Mouse (Mus musculus) retina, adult 2 months (tissue): ENCODE measurements around the gene Cpne4.

Experiments used
- DNase-seq: peaks from one replicate; pipeline ENCODE4 v3.0.0-alpha.2; 2012; ENCODE audit warnings: low read depth, low spot score

Gene Cpne4

DNA sequence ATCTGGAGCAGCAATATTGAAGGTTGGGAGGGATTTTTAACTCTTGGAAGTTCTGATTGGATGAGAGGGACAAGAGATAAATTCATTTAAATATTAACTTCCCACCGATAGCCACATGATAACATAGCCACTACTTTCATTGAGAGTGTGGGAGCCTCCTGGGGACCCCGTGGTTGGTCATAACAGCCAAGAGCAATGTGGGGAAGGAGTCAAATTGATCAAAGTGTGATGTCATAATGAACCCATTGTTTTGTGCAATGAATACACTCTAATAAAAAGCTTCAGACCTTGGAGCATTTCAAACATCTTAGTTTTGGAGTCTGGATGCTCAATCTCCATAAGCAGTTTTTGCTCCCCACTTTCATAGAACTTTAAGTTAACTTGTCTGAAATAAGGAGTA lies at the start of gene Cpne4:
TSS of gene Cpne4 (plus strand) at position 301 of the 400 bp plus-strand sequence.
- DNase-seq, result no peak

DNA sequence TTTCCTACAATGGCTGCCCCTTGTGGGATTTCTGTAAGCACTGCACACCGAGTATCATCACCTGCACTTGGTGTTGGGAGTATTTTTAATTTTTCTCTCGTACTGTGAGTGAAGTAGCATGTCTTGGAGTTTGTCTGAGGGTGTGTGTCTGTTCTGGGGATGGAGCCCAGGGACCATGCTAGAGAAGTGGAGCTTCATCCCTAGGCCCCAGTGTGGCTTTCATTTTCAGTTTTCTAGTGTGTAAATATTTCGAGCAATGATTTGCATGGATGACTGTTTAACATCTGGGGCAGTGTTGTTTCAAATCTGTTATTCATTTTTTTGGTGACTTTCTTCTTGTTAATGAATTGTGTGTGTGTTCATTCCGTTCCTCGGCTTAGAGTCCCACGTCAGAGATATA lies 31.9 kb upstream of the Cpne4 start:
- DNase-seq, result no peak

DNA sequence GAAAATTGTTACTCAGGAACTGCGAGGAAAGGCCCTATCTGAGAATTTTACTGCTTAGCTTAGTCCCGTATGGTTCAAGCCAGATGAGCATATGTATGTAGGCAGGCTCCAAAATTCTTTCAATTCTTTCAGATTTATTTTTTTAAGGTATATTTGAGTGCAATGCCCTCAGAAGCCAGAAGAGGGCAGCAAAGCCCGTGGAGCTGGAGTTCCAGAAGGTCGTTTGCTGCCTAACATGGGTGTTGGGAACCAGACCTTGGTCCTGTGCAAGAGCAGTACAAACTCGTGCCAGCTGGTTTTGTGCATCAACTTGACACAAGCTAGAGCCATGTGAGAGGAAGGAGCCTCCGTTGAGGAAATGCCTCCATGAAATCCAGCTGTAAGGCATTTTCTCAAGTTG lies 11.6 kb upstream of the Cpne4 start:
- no peak for DNase-seq

DNA sequence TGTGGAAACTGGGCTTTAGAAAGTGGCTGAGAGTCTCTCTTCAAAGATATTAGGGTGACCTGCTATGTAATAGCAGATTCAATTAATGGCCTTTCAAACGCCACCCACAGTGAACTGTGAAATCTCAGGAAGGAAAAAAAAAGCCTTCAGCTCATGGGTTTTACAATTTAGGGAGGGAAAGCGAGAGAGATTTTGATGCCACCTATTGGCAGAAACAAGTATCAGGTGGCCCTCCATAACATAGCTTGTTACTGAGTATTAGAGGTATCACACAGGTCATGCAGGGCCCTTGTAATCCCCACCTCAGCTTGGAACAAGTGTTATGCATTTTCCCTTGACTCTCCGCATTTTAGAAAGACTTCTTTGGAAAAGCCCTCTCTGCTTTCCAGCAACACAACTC lies 18.7 kb downstream of the Cpne4 start:
- no peak for DNase-seq

DNA sequence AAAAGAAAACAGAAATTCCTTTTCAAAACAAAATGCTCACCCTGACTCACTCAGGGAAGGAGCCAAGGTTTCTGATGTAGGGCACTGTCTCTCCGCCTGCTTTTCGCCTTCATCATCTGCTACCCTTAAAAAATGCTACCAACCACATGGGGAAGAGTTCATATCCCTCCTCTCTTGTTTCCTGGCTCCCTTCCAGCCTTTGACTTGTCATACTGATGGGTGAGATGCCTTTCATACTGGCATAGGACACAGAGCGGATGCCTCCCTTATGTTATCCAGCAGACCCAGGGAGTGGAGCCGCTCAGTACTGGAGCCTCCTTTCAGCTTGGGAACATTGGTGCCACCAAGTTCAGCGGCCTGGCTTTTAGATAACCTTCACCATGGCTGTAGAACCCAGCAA lies 19.4 kb downstream of the Cpne4 start:
- DNase-seq, result no peak

DNA sequence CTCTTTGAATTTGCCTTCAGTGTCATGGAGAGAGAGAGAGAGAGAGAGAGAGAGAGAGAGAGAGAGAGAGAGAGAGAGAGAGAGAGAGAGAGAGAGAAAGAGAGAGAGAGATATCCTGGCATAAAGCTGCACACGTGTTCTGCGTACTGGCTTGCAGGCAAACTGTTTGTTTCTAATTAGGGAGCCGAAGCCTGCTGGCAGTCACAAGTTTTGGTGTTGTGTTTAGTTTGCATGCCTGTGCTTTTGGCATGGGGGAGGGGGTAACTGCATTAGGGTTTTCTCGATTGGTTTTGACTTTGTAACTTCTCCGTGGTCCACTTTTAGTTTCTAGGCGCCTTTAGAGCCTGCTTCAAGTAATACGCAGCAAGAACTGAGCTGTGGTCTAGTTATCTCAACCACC lies 20.0 kb downstream of the Cpne4 start:
- DNase-seq, result no peak

DNA sequence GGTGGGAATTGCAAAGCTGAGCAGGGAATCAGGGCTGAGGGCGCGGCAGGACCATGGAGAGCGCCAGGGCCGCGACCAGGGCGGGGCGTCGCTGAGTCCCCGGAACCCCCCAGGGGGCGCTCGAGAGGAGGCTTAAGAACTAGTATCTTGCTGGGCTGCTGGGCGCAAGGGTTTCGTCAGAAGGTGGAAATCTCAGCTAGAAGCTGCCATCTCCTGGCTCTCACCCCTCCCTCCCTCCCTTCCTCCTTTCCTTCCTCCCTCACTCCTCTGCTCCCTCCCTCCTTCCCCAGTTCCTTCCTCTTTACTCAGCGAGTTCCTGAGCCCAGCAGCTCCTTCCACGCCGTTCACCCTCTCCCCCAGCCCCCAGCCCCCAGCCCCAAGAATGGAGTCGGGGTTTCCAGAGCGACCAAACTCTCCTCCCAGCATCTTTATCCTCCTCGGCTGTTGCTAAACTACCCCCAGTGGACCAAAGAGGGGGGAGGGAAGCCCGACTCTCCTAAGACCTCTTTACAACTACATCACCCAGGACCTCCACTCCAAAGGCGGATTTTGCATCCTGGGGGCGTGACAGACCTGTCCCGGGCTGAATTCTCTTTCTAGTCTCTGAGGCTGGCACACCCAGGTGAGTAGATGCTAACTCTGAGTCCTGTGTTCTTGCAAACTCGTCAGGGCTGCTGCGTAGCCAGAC lies 22.5 kb downstream of the Cpne4 start:
- peak; percentile 11 for DNase-seq

DNA sequence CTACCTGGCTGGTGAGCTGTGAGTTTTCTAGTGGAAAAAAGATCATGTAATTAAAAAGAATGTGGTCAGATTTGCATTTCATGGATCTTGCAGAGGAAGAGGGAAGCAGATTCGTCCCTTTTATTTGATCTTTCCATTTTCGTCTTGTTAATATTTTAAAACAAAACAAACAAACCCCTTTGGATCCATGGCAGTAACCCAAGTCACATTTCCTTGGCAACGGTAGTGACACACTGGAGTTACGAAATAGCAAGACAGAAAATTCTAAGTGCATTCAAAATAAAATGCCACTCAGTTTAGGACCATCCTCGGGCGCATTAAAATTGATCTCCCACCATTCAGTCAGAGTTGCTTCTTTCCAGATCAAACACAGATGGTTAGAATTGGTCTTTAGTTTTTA lies 25.8 kb downstream of the Cpne4 start:
- DNase-seq, result no peak

DNA sequence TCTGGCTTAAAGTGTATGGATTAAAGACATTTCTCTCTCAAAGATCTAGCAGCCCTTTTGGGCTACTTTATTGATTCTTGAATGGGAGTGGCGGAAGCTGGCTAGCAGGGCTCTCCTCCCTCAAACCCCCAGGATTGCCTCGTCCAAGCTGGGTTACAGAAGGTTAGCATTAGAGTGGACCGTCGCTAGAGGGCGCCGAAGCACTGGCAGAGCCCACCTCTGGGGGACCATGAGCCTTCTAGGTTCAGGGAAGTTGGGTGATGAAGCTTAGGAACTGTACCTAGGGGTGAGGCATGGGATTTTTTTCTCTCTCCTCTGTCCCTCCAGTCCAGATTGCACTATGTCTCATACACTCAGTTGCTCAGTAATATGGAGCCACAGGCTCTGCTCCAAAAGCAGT lies 27.4 kb downstream of the Cpne4 start:
- peak; percentile 26 for DNase-seq

DNA sequence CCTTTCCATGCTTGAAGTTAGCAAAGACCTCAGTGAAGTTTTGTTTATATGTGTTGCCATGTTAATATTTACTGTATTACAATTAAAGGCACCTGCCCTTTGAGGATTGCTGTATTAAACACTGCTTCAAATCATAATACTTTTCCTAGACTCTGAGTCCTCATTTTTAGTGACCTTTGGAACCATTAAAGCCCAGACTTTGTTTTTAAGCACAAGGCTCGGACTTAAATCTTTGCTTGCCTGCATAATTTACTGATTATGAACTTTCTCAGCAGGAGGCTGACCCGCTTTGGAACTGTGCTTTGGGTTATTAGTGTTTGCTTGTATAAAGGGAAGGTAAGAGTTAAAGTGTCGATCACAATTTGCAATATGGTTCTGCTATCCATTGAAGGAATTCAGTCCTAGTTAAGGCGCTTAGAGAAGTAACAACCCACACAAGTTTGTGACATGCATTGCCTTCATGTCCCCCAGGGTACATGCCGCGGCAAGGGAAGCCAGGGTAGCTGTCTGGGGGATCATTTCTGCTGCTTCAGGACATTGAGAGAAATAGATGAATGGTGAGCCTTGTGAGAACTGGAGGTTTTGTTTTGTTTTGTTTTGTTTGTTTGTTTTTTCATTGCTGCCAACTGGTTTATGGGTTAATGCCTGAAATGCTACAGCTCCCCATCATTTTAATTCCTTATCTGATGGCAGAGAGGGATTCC lies 35.0 kb downstream of the Cpne4 start:
- no peak for DNase-seq

DNA sequence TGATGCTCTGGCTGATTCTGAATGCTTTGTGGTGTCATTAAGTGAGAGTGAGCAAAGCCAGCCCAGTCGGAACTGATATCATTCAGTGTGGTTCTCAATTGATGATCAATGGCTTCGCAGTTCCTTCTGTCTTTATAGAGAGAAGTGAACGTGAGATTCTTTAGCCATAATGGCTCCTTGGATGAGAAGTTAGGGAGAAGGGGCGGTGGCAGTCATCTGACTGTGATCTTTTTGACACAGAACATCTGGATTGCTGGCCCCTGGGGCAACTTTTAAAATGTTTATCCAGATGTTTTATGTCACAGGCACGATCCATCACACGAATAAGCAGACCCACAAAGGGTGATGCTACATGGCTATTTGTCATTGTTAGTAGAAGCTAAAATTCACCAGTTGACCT lies 35.6 kb downstream of the Cpne4 start:
- DNase-seq, result no peak

DNA sequence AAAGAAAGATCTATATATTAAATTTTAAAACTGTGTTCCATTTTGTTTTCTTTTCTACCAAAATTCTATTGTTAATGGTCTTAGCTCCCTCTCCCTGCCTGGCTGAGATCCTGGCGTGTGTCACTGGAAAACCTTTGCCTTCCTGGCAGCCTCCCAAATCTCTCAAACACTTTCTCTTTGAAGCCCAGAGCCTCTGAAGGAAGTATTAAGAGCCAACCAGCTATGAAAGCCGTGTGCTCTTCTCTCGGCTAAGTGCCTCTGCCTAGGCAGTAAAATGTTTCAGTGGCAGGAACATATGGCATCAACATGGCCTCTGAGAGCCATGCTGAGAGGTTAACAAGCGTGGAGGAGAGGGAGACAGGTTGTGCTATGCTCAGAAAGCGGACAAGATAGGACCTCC lies 47.5 kb downstream of the Cpne4 start:
- DNase-seq, result no peak

DNA sequence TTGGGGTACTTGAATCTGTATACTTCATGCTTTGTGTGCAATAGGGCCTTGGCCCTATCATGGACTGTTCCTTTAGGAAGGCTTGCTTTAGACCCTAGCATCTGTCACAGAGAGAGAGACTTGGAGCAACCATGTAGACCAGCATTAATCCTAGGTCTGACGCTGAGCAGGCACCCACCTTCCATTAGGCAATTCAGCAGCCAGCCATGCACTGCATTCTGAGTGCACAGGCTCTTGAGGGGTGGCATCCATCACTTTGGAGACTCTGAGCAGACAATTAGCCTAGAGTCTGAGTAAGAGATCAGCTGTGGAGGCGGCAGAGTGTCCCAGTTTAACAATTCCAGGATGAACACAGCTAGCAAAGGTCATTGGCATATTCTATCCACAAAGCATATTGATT lies 47.9 kb downstream of the Cpne4 start:
- DNase-seq, result no peak

DNA sequence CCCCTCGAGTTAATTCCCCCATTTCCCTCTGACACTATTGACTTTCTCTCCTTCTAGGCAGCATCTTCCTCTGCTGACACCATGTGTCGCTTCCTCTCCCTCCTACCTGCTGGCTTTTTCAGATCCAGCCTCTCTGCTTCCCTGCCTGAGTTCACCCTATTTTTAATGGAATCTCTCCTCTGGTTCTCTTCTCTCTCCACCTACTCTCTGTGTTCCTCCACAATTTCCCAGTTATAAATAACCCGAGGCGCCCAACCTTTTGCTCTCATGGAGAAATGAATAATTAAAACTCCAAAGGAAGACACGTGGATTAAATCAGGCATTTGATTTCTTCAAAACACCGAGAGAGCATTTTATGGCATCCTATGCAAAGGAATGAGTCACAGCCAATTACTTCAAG lies 65.4 kb downstream of the Cpne4 start:
- DNase-seq, result no peak

DNA sequence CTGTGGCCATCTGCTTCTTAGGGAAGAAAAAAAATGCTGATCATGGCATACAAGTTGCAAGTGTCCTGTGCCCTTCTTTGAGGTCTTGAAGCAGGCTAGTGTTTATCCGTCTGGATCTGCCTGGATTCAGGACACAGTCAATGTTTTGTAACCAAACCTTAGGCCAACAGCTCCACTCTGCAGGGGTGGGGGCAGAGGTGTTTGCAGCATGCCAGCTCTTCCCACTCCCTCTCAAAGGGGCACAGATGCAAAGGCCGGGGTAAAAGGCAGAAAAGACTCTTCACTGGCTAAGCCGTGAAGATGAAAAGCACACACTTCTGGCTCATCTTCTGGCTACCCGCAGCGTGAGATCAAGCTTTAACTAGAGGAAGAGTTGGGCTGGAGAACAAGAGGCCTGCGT lies 69.6 kb downstream of the Cpne4 start:
- no peak for DNase-seq

DNA sequence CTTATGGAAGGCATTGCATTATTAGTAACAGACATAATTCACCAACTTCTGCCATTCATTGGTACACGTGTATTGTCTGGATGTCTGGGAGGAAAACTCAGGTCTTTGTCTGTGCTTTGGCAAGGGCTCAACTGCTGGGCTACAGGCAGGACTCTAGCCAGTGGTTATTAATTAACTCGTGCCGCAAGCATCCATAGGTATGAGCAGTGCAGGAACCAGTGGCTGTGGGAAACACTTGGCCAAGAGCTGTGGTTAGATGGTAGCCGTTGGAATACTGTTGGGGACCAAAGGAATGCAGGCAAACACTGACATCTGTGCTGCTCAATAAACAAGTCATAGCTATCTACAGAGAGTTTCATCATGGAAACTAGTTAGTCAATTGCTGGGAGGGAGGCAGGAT lies 76.5 kb downstream of the Cpne4 start:
- DNase-seq, result no peak

DNA sequence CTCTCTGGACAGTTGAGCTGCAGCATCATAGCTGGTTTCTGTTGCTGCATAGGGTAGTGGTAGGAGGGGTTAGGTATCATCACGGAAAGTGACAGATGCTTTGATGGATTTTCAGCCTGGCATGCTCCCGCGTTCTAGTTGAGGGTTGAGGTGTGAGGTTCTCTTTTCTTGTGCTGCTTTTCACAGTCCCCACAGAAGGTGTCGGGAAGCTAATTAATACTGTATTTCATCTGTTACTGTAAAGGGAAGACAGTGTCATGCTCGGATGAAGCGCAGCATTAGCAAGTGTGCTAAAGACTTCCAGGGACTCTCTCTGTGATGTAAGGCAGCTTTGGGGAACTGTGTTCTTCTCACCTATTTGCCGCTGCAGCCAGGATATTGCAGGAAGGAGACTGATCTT lies 80.7 kb downstream of the Cpne4 start:
- DNase-seq, result no peak

DNA sequence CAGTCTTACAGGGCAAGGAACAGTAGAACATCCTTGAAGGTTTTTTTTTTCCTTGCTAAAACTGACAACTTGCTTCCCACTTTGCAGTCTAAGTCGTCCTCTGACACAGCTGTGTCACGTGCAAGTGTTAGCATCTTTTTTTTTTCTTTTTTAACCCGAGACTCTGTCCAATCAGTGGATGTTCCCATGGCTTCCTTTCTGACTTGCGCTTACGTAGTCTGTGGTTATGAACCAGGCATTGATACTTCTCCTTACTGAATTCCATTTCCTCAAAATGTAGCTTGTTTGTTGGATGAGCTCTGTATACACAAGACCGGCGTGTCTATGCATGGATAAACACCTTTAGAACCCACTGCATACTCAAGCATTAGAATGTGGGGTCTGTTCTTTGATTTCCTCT lies 82.2 kb downstream of the Cpne4 start:
- no peak for DNase-seq

DNA sequence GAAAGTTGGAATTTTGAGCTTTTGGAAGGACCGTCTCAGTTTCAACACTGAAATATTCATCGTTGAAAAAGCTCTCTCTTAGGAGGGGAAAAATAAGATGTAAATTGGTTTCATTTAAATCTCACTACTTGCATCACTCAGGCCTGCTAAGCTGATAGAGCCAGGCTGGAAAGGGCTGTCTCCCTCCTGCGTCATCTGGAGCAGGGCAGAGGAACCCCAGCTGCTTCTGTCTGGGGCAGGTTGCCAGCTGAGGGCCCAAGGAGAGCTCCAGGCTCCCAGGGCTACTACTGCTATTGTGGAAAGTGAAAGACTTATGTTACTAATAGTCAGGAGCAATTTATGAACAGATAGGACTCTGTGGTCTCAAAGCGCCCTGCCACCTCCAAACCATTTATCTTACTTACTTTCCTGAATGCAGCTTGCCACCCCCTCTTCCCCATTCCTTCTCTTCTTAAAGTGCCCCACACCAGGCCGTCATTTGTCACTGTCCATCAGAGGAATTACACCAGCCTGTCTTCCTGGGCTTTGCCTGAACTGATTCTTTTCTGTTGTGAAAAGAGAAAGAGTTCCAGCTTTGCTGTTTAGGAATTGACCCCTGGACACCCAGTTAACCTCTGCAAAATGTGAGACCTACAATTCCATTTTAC lies 99.4 kb downstream of the Cpne4 start:
- no peak for DNase-seq

DNA sequence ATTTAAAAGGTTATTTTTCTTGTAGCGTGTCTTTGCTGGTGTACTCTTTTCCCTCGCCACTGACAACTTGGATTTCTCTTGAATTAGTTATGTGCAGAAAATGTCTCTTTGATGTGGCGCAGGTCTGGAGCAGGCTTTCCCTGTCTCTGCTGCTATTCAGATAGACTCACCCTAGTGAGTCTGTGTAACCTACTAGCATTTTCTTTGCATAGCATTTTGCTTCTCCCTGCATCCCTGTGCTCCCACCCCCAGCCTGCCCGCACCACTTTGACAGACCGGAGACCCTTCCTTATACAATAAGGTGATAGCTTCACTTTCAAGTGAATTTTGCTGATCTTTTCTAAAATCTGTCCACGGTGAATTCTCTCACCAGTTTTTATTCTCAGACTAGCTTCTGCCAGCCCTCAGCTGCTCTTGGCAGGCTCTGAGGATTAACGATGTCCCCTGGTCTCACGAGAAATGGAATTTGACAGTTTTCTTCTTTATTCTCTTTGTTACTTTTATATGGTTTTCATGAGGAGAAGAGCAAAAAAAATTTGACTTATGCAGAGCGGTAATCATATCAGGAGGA lies 105.7 kb downstream of the Cpne4 start:
- DNase-seq, result no peak

DNA sequence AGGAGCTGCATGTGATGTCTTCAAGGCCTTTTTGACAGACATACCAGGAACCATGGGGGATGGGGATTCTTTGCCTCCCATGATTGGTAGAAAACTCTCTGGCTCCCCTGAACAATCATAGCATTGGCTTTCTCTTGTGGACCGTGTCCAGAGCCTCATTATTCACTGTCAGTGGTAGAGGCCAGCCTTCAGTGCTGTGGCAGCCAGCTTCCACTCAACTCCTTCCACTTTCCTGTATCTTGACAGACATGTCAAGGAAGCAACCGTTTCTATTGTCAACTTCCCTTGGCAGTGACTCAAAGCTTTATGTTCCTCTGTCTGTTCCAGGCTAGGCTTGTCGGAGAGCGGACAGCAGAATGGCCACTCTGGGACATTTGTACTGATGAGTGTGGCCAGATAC lies 112.7 kb downstream of the Cpne4 start:
- DNase-seq, result no peak

DNA sequence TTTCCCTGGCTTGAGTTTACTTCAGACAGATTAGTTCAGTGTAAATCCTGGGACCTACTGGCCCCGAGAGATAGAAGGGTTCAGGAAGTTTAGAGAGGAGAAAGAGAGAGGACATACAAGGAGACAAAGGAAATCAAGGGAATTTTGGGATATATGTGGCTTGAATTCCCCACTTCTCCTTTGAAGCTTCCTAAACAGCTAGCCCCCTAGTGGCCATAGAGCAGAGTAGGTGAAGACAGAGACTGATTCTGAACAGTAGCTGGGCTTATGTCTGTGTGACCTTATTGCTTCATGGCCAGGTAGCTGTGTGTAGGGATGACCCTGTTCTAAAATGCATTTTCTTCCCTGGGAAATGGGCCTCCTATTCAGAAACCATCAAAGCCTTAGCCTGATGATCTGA lies 129.6 kb downstream of the Cpne4 start:
- DNase-seq, result peak; percentile 11

DNA sequence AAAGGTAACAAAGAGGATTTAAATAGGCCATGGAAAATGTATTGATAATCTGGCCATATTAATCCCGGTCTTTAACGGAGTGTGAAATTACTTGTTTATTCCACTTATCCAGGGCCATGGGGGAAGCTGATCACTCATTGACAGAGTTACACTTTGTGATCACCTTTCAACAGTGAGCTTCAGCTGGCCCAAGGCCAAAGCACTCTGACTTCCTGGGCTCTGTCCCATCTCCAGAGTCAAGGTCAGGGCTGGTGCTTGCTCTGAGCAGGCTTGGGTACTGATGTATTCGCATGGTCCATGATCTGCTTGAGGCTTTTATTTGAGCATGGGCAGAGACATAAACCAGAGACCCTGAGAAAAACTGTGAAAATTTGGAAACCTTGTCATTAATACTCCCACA lies 131.5 kb downstream of the Cpne4 start:
- no peak for DNase-seq
